Mouse (Mus musculus): ENCODE data around the gene Cyp2j6. TPM values are rescaled to one million over a fixed set of nuclear protein-coding genes. Genes with fewer than 3 reads are reported as not detected.
"Not testable (repeated sequence)": the region's sequence is repeated elsewhere in the genome, so short reads cannot be mapped to it uniquely, and the experiment has no call there.

The Cyp2j6 gene
- 1 to 10 TPM; 1.8 to 3.0 TPM for total RNA-seq (2021)
- long read RNA-seq, experiment 1, partial matches to known transcripts = 0 of 4 reads
- long read RNA-seq, experiment 1, other reads (novel, unspliced or antisense) = 0 of 4 reads
- long read RNA-seq, experiment 2, partial matches to known transcripts = 1 of 4 reads
- long read RNA-seq, experiment 2, other reads (novel, unspliced or antisense) = 0 of 4 reads

DNA sequence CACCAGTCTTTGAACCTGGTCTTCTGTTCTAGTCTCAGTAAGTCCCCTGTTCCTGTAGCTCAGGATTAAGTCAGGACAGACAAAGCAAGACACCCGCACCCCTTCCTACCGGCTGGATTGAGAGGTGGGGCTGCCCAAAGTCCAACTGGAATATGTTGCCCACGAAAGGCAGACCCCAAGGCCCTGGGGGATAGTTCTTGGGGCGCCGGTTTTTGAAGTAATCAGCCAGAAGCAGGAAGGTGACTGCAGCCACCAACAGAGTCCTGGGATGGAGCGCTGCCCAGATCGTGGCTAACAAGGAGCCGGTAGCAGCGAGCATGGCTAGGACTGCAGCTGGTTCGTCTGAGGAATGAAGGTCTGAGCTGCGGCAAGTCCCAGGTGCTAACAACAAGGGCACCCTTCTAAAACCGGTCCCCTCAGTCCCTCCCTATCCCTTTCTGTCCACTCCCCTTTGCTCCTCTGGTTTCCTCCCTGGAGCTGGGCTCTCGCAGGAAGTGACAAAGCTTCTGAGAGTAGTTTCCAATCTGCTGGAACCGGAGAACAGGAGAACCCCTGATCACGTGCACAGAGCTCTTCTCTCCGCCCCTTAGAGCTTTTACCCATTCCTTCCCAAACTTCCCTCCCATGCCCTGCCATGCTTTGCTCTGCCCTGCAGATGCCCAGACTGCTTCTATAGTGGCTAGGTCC is at the start of gene Cyp2j6:
Cyp2j6 (minus strand) TSS at position 529 of the 687 bp plus-strand sequence.
- intact Hi-C loops (cut with DNase I; ENCODE audit: low total_unique reads) = no loop called here
- peak; percentile 30 for DNase-seq

GRCm38 (mm10) chr4:96591791-96592150 is 38.3 kb upstream of the Cyp2j6 start:
- intact Hi-C loops (cut with DNase I; ENCODE audit: low total_unique reads) = no loop called here

DNA sequence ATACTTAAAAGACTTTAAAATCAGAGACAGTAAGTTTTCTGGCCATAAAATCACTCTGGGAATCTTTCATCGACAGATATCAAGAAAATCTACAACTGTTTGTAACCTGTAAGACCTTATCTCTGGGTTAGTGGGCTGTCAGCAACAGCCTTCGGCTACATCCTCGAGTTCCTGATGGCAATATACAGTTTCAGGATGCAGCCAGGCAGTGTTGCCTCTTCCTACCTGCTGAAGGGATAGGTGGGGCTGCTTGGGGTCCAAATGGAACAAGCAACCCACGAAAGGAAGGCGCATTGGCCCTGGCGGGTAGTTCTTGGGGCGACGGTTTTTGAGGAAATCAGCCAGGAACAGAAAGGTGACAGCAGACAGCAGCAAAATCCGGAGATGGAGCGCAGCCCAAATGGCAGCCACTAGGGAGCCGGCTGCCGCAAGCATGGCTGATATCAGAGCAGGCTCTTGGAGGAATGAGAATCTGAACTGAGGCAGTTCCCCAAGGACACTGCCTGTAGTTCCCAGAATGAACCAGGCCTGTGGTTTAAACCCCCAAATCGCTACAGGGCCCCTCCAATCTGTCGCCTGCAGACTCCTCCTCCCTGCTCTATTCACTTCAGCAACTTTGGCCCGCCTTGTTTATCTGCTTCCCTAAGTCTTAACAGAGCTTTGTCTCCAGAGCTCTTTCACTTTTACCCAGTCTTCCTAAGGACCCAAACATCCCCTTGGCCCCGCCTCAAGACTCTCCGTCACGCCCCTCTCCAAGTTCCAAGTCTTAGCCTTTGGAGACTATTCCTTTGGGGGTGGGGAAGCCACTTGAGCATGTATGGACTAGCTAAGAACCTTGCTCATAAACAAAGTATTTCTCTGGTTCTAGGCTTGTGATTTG is 37.7 kb upstream of the Cyp2j6 start, which contains the start of gene Cyp2j9:
Cyp2j9 (minus strand) TSS at position 668 of the 880 bp plus-strand sequence.
- intact Hi-C loops (cut with DNase I; ENCODE audit: low total_unique reads) = no loop called here
- peak; percentile 51 for DNase-seq

More at GRCm38 (mm10) chr4:96591791-96592150, 38.3 kb upstream of the Cyp2j6 start:
- DNase-seq = peak; percentile 56

GRCm38 (mm10) chr4:96581425-96582088 is 28.1 kb upstream of the Cyp2j6 start:
- intact Hi-C loops (cut with DNase I; ENCODE audit: low total_unique reads) = no loop called here
- no peak for DNase-seq

DNA sequence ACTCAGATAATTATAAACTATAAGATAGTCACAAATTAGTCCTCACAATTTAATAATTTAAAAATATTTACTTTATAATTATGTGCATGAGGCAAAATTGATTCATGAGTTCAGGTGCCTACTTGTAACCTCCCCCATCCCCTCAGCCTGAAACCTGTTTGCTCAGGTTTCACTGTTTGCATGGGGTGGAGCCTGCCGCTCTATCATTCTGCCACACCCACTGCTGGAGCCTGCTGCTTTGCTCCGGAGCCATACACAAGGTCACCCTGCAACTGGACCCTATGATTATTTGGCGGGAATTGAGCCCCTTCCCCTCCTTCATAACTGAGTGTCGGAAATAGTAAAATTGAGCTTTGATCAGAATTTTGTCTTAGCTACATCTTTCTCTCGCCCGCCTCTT is 26.9 kb upstream of the Cyp2j6 start:
- DNase-seq; intact Hi-C loops (cut with DNase I; ENCODE audit: low total_unique reads): not testable (repeated sequence)

- DNase-seq = no peak
- intact Hi-C loops (cut with DNase I; ENCODE audit: low total_unique reads) = no loop called here
These were observed 16.0 kb upstream of the Cyp2j6 start for GRCm38 (mm10) chr4:96569442-96569841.

DNA sequence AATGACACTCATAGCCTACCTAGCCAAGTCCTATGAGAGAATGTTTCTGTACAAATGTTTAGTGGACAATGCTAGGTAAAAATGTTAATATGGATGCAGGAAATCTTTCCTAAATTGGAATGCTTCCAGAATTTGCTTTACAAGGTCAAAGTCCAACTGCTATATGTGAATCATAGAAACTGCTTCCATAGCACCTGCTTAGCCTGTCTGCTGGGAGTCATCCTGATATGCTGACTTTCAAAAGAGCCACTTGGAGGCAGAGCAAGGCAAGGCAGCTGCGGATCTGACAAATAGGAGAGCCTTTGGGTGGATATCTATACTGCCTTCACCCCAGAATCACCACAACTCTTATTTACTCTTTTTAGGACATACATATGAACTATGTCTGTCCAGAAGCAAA is 14.5 kb upstream of the Cyp2j6 start:
- DNase-seq = no peak
- intact Hi-C loops (cut with DNase I; ENCODE audit: low total_unique reads) = no loop called here

DNA sequence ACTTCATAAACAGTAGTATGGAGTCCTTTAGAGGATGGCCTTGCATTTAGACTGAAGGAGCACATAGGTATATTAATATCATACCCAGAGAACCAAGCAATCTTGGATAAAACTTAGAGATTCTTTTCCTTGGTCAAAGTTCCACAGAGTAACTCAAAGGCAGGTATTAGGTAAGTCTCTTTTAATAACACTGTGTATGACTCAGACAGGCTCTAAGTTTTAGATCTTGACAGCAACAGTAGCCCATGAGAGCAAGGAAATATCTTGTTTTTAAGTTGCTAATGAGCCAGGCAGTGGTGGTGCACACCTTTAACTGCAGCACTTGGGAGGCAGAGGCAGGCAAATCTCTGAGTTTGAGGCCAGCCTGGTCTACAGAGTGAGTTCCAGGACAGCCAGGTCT is 12.3 kb upstream of the Cyp2j6 start:
- intact Hi-C loops (cut with DNase I; ENCODE audit: low total_unique reads) = no loop called here
- no peak for DNase-seq

DNA sequence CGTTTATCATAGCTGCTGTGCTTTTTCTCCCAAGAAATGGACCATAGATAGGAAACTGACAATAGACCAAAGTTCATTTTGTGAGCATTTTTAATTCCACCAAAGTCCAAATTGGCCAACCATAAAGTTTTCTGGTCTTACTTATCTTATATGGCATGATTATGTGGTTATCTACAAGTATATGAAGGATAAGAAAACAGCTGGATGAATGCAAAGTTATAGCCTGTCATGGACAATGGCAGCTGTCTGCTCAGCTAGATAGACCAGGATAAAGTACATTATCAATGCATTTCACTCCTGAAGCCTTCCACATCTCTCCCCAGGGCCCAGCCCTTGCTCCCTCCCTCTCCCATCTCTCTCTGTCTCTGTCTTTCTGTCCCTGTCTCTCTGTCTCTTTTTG is 7.0 kb upstream of the Cyp2j6 start:
- no peak for DNase-seq
- intact Hi-C loops (cut with DNase I; ENCODE audit: low total_unique reads) = no loop called here

GRCm38 (mm10) chr4:96559781-96560180 is 6.3 kb upstream of the Cyp2j6 start:
- no peak for DNase-seq
- intact Hi-C loops (cut with DNase I; ENCODE audit: low total_unique reads) = no loop called here

GRCm38 (mm10) chr4:96551619-96552018 is 1.8 kb downstream of the Cyp2j6 start:
- DNase-seq = no peak
- intact Hi-C loops (cut with DNase I; ENCODE audit: low total_unique reads) = no loop called here

DNA sequence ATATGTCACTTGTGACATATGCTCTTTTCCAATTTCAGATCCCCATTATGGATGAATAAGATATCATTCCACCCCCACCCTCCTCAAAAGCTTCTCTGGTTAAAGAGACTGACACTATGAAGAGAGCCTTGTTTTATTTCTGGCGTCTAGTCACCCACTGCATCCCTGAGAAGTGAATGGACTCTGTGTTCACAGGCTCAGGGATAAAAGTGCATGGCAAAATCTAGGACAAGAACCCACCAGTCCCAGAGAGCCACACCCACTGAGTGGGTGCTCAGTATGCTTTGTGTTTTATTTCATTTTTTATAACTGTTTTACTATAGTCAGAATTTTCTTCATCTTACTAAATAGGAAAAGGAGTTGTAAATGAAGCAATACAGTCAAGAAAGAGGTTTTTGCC is 7.5 kb downstream of the Cyp2j6 start:
- no peak for DNase-seq
- intact Hi-C loops (cut with DNase I; ENCODE audit: low total_unique reads) = no loop called here

DNA sequence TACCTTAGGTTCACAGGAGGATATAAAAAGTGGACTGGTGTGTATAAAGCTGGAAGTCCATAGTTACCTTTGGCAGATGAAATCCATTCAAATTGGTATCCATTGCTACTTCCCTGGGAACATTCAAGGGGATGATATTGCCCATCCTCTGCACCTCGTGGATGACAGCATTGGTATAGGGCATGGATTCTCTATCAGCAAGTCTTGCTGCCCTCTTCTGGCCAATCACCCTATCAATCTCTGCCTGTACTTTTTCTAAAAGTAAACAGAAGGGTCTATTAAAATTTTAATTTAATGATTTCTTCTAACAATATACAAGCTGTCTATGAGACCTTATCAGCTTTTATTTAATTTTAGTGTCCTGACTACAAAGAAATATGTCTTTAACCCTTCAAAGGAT is 27.7 kb downstream of the Cyp2j6 start:
- intact Hi-C loops (cut with DNase I; ENCODE audit: low total_unique reads) = no loop called here
- no peak for DNase-seq

DNA sequence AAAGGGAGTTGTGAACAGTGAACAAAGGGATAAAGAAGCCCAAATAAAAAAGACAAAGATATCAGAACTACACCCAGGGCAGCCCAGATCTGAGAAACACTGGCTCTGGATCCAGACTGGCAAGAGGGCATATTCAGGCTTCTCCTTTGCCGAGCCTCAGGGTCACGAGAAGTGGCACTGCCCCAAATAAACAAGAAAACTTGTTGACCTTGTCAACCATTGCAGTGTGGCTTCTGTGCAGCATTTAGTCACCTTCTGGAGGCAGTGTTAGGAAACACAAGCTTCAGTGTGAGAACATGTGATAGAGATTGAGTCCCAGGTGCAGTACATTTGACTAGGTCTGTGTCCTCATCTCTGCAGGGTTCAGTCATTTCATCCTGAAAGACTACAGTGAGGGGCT is 31.2 kb downstream of the Cyp2j6 start:
- no peak for DNase-seq

GRCm38 (mm10) chr4:96510083-96510482 is 43.4 kb downstream of the Cyp2j6 start:
- intact Hi-C loops (cut with DNase I; ENCODE audit: low total_unique reads) = no loop called here
- no peak for DNase-seq

More for the DNA sequence above, 31.2 kb downstream of the Cyp2j6 start:
- intact Hi-C loops (cut with DNase I; ENCODE audit: low total_unique reads) = no loop called here

DNA sequence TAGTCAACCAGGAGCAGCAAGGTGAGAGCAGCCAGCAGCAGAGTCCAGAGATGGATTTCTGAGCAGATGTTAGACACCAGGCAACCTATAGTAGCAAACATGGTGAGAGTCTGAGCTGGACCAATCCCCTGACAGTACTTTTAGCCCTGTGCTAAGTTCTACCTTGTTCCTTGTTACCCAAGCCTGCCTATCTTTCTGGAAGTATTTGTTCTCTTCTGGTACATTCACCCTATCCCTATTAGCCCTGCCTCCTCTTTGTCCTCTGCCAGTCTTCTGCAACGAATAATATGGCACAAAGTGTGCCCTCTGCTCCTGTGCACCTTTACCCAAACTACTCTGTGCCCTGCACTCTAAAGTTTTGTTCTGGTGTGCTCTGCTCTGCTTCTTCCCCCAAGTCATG is 46.2 kb downstream of the Cyp2j6 start, which contains the start of gene Cyp2j8:
Cyp2j8 (minus strand) TSS at position 101 of the 400 bp plus-strand sequence.
- intact Hi-C loops (cut with DNase I; ENCODE audit: low total_unique reads) = no loop called here
- no peak for DNase-seq

All from gastrocnemius, postnatal 14 days (tissue).